Mouse (Mus musculus): ENCODE measurements at regions not wholly inside any gene's neighbourhood (a gene's known extent, or its start where the extent isn't known, plus 50 kb on each side); places are given as distances from the start of the nearest gene placed in this dataset.

DNA sequence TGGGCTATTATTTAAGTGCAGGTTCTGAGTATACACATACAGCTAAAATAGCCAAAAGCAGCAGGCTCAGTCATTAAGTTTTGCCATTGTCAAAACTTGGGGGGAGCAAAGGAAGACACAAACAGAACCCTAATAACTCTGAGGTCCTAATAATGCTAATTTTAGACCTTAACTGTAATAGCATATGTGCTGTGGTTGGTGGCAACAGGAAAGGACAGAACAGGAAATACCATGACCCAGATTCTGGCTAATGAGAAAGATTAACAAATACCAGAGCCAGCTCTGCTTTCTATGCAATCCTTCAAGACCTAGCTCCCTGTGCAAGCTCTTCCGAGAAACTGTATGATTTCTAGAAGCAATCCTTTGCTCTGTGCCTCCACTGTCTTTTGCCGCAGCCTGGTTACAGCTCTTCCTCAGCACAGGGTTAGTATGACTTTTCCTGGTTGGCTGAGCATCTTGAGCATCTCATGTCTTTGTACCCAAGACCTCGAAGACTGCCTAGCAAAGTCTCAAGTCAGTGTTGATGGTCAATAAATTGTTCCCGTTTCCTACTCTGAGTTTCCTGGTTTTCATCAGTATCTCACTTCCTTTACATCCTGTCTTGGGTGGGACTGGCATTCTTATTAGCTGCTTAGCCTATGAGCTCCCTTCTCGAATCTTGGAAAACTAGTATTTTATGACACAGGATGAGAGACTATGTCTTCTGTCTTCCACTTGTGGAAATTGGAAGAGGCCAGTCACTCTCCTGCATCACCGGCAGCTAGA, 49.9 kb upstream of the Eed start:
- no peak overlapping the region for H3K4me3 ChIP-seq (replicated peaks; ENCODE audit: low read length)
- H3K27ac ChIP-seq (ENCODE audit: low read length): peak overlapping the region; percentile 88
- H3K9me3 ChIP-seq (ENCODE audit: control insufficient read depth, low read length): no peaks in the 10 kb centered on the region
- no peak for ATAC-seq
- H3K27me3 ChIP-seq (replicated peaks; ENCODE audit: control insufficient read depth, insufficient read depth, low read length): no peaks in the 10 kb centered on the region
- no peaks in the 10 kb centered on the region for H3K36me3 ChIP-seq (ENCODE audit: control insufficient read depth, insufficient read depth)
- no peak overlapping the region for H3K9ac ChIP-seq (replicated peaks; ENCODE audit: low read depth, low read length)
- peak overlapping the region; percentile 41 for H3K4me2 ChIP-seq (ENCODE audit: low read length)
- H3K4me1 ChIP-seq (replicated peaks; ENCODE audit: control insufficient read depth, insufficient read depth, low read length): peaks cover 20% of the 10 kb centered on the region
- WGBS: 89% methylated on average over 6 of the region's 6 CpGs

DNA sequence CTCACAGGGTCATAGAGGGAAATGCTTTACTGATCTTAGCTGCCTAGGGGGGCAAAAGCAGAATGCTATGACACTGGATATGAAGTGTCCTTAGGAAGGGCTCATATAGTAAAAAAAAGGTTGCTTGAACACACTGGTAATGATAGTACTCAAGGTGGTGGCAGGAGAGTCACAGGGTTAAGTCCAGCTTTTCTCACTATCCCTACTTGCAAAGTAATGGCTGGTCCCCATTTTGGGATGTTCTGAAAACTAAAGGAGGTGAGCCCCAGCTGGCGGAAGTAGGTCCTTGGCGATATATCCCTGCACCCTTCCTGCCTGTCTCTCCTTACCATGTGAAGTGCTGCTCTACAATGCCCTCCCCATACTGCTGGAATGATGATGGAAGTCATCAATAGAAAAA, 52.3 kb upstream of the Eed start:
- Histone ChIP-seq H3K27ac (ENCODE audit: low read length) (no peak overlapping the region), H3K4me3 (replicated peaks; ENCODE audit: low read length) (no peak overlapping the region), H3K27me3 (replicated peaks; ENCODE audit: control insufficient read depth, insufficient read depth, low read length) (no peaks in the 10 kb centered on the region), H3K36me3 (ENCODE audit: control insufficient read depth, insufficient read depth) (no peaks in the 10 kb centered on the region), H3K9ac (replicated peaks; ENCODE audit: low read depth, low read length) (no peak overlapping the region), H3K4me1 (replicated peaks; ENCODE audit: control insufficient read depth, insufficient read depth, low read length) (peaks cover 20% of the 10 kb centered on the region), H3K4me2 (ENCODE audit: low read length) (no peak overlapping the region), H3K9me3 (ENCODE audit: control insufficient read depth, low read length) (no peaks in the 10 kb centered on the region)
- 92% methylated on average over 2 of the region's 2 CpGs for WGBS
- no peak for ATAC-seq

DNA sequence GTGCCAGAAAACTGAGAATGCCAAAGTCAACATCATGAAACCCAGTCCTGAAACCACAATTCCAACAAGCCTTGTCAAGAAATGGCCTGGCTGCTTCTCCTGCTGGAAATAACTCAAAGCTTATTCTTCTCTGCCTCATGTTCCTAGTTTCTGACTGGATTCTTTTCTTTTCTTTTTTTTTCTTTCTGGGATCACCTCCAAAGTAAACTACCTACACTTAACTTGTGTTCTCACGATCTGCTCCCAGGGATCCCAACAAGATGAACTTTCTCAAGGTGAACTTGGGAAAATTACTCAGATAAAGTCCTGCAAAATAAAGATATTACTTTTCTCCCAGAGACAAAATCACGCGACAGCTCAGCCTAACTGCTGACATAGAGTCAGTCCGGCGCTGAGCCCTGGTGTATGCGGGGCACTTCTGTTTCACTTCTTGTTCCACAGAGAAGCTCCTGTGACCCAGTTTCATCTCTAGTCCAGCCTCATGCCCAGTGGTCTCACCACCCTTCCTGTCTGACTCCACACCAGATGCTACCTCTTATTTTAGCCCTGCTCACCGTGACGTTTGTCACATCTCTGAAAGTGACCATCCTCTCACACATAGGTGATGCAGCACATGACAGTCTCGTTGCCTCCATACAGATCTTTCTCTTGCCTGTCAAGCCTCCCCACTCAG, 53.0 kb upstream of the Eed start:
- no peak overlapping the region for H3K4me3 ChIP-seq (replicated peaks; ENCODE audit: low read length)
- no peaks in the 10 kb centered on the region for H3K36me3 ChIP-seq (ENCODE audit: control insufficient read depth, insufficient read depth)
- H3K27ac ChIP-seq (ENCODE audit: low read length): no peak overlapping the region
- no peak for ATAC-seq
- no peak overlapping the region for H3K4me2 ChIP-seq (ENCODE audit: low read length)
- no peak overlapping the region for H3K9ac ChIP-seq (replicated peaks; ENCODE audit: low read depth, low read length)
- 91% methylated on average over 9 of the region's 9 CpGs for WGBS
- peaks cover 20% of the 10 kb centered on the region for H3K4me1 ChIP-seq (replicated peaks; ENCODE audit: control insufficient read depth, insufficient read depth, low read length)
- H3K9me3 ChIP-seq (ENCODE audit: control insufficient read depth, low read length): no peaks in the 10 kb centered on the region
- H3K27me3 ChIP-seq (replicated peaks; ENCODE audit: control insufficient read depth, insufficient read depth, low read length): no peaks in the 10 kb centered on the region

DNA sequence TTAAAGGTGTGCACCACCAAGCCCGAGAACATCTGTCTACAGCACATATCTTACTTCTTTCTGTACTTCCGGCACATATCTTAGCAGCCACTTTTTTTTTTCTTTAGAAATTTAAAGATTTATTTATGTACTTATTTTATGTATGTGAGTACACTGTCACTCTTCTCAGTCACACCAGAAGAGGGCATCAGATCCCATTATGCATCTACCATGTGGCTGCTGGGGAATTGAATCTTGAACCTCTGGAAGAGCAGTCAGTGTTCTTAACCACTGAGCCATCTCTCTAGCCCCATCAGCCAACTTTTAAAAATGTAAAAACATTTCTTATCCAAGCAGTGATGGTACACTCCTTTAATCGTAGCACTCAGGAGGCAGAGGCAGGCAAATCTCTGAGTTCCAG, 53.7 kb upstream of the Eed start:
- no peak for ATAC-seq
- no peak overlapping the region for H3K4me3 ChIP-seq (replicated peaks; ENCODE audit: low read length)
- no peaks in the 10 kb centered on the region for H3K9me3 ChIP-seq (ENCODE audit: control insufficient read depth, low read length)
- no peaks in the 10 kb centered on the region for H3K27me3 ChIP-seq (replicated peaks; ENCODE audit: control insufficient read depth, insufficient read depth, low read length)
- H3K4me2 ChIP-seq (ENCODE audit: low read length): no peak overlapping the region
- H3K9ac ChIP-seq (replicated peaks; ENCODE audit: low read depth, low read length): no peak overlapping the region
- peaks cover 13% of the 10 kb centered on the region for H3K4me1 ChIP-seq (replicated peaks; ENCODE audit: control insufficient read depth, insufficient read depth, low read length)
- H3K27ac ChIP-seq (ENCODE audit: low read length): no peak overlapping the region
- no peaks in the 10 kb centered on the region for H3K36me3 ChIP-seq (ENCODE audit: control insufficient read depth, insufficient read depth)
- WGBS: 92% methylated on average over 3 of the region's 3 CpGs

DNA sequence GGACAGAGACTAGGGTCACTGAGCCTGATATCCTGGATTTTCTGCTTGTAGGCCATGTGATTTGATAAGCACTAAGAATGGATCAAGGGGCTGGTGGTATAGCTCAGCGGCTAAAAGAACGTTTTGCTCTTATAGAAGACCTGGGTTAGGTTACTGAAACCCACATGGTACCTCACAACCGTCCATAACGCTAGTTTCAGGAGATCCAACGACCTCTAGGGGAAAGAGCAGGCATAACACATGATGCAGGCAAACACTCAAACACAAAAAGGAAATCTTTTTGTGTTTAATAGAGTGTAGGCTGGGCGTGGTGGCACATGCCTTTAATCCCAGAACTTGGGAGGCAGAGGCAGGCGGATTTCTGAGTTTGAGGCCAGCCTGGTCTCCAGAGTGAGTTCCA, 54.6 kb upstream of the Eed start:
- Histone ChIP-seq H3K9me3 (ENCODE audit: control insufficient read depth, low read length) (no peaks in the 10 kb centered on the region), H3K9ac (replicated peaks; ENCODE audit: low read depth, low read length) (no peak overlapping the region), H3K4me1 (replicated peaks; ENCODE audit: control insufficient read depth, insufficient read depth, low read length) (peaks cover 4% of the 10 kb centered on the region), H3K27me3 (replicated peaks; ENCODE audit: control insufficient read depth, insufficient read depth, low read length) (no peaks in the 10 kb centered on the region), H3K36me3 (ENCODE audit: control insufficient read depth, insufficient read depth) (no peaks in the 10 kb centered on the region), H3K27ac (ENCODE audit: low read length) (no peak overlapping the region), H3K4me2 (ENCODE audit: low read length) (no peak overlapping the region), H3K4me3 (replicated peaks; ENCODE audit: low read length) (no peak overlapping the region)
- ATAC-seq: no peak
- WGBS: 73% methylated on average over 7 of the region's 7 CpGs

DNA sequence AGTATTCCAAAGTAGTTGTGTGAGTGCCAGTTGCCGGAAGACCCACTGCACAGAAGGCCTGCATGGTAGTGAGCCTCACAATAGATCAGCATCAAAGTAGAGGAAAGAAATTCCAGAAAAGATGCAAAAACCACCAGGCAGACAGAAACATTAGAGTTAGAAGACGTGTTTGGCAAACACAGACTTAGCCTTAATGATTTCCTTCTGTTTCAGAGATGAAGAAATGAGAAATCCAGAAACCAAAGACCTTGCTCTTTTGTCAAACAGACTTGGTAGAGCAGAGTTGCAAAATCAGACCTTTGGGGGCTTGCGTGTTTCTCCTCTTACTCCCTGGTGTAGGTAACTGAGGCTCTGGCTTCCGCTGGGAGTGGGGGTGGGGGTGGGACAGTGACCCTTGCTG, 57.0 kb upstream of the Eed start:
- H3K9ac ChIP-seq (replicated peaks; ENCODE audit: low read depth, low read length): no peak overlapping the region
- no peaks in the 10 kb centered on the region for H3K27me3 ChIP-seq (replicated peaks; ENCODE audit: control insufficient read depth, insufficient read depth, low read length)
- H3K4me1 ChIP-seq (replicated peaks; ENCODE audit: control insufficient read depth, insufficient read depth, low read length): no peaks in the 10 kb centered on the region
- H3K9me3 ChIP-seq (ENCODE audit: control insufficient read depth, low read length): no peaks in the 10 kb centered on the region
- H3K4me2 ChIP-seq (ENCODE audit: low read length): no peak overlapping the region
- WGBS: 93% methylated on average over 4 of the region's 4 CpGs
- H3K27ac ChIP-seq (ENCODE audit: low read length): no peak overlapping the region
- no peak for ATAC-seq
- no peaks in the 10 kb centered on the region for H3K36me3 ChIP-seq (ENCODE audit: control insufficient read depth, insufficient read depth)
- no peak overlapping the region for H3K4me3 ChIP-seq (replicated peaks; ENCODE audit: low read length)

DNA sequence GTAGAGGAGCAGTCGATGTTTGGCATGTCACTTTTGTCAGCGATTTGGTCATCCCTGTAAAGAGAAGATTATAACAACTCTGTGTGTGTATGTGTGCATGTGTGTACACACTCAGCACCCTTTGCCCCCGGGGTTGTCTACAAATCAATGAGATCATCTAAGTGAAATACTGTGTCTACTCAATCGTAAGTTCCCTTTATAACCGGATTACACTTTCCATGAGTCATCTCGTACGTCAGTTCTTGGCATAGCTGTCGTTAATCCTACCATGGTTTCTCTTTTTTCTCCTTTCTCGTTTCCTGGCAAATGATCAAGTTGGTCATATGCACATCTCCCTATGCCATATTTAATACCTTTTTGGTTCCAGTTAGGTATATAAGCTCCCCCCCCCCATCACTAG, 58.7 kb upstream of the Eed start:
- WGBS: 47% methylated on average over 9 of the region's 9 CpGs
- H3K9ac ChIP-seq (replicated peaks; ENCODE audit: low read depth, low read length): no peak overlapping the region
- no peak for ATAC-seq
- no peaks in the 10 kb centered on the region for H3K36me3 ChIP-seq (ENCODE audit: control insufficient read depth, insufficient read depth)
- H3K27ac ChIP-seq (ENCODE audit: low read length): no peak overlapping the region
- H3K9me3 ChIP-seq (ENCODE audit: control insufficient read depth, low read length): no peaks in the 10 kb centered on the region
- no peak overlapping the region for H3K4me3 ChIP-seq (replicated peaks; ENCODE audit: low read length)
- no peak overlapping the region for H3K4me2 ChIP-seq (ENCODE audit: low read length)
- H3K27me3 ChIP-seq (replicated peaks; ENCODE audit: control insufficient read depth, insufficient read depth, low read length): no peaks in the 10 kb centered on the region
- H3K4me1 ChIP-seq (replicated peaks; ENCODE audit: control insufficient read depth, insufficient read depth, low read length): no peaks in the 10 kb centered on the region

DNA sequence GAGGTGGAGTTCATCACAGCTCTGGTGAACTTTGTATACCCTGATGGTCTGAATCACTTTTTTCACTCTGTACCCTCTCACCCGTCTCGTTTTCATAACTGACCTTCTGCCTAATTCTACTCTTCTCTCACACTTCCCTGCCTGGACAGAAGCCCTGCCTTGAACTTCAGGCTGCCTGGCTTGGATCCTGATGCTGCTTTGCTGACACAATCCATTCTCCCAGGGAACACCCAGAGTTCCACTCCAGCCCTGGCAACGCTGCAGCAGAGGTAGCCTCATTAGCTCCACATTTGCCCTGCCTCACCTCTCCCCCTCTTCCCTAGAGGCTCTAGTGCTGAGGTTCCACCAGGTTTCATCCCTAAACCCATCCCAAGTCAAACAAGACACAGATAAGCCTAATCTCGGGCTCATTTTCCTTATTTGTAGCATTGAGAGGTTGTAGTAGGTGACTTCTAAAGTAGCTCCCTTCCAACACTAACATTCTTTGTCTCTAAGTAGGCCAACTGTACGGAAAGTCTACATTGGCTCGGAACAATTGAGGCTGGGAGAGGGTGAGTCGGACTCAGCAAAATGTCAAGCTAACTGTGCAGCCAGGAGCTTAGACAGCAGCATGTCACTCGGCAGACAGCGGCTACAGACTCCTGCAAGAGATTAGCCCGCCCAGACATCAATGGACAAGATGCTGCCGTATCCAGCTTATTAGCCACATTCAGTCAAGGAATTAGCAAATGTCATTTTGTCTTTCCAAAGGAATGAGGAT, 60.0 kb upstream of the Eed start:
- H3K27ac ChIP-seq (ENCODE audit: low read length): no peak overlapping the region
- WGBS: 60% methylated on average over 11 of the region's 11 CpGs

DNA sequence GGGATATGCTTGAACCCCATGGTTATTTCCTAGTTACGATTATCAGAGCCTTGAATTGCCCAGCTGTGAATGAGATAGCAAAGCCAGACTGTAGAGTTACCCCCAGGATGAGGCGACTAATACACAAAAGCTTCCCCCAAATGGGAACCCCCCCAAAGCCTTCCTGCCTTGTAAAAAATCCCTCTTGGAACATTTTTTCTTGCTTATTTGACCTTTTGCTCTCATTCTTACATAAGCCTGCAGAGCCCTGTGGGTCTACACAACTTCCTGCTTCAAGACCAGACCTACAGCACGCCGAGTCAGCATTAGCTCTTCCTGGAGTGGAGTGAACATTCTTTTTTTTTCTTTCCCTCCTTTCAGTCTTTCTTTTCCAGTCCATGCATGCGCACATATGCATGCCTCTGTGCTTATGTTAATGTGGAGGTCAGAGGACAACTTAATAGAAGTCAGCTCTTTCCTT, 60.8 kb upstream of the Eed start:
- H3K27me3 ChIP-seq (replicated peaks; ENCODE audit: control insufficient read depth, insufficient read depth, low read length): no peaks in the 10 kb centered on the region
- no peaks in the 10 kb centered on the region for H3K36me3 ChIP-seq (ENCODE audit: control insufficient read depth, insufficient read depth)
- no peak overlapping the region for H3K9ac ChIP-seq (replicated peaks; ENCODE audit: low read depth, low read length)
- no peaks in the 10 kb centered on the region for H3K9me3 ChIP-seq (ENCODE audit: control insufficient read depth, low read length)
- no peak overlapping the region for H3K4me3 ChIP-seq (replicated peaks; ENCODE audit: low read length)
- no peak overlapping the region for H3K27ac ChIP-seq (ENCODE audit: low read length)
- H3K4me2 ChIP-seq (ENCODE audit: low read length): no peak overlapping the region
- H3K4me1 ChIP-seq (replicated peaks; ENCODE audit: control insufficient read depth, insufficient read depth, low read length): no peaks in the 10 kb centered on the region
- WGBS: 70% methylated on average over 5 of the region's 5 CpGs
- ATAC-seq: no peak

More for the DNA sequence above, 60.0 kb upstream of the Eed start:
- Histone ChIP-seq H3K4me2 (ENCODE audit: low read length) (no peak overlapping the region), H3K9me3 (ENCODE audit: control insufficient read depth, low read length) (no peaks in the 10 kb centered on the region), H3K4me1 (replicated peaks; ENCODE audit: control insufficient read depth, insufficient read depth, low read length) (no peaks in the 10 kb centered on the region), H3K27me3 (replicated peaks; ENCODE audit: control insufficient read depth, insufficient read depth, low read length) (no peaks in the 10 kb centered on the region), H3K4me3 (replicated peaks; ENCODE audit: low read length) (no peak overlapping the region), H3K36me3 (ENCODE audit: control insufficient read depth, insufficient read depth) (no peaks in the 10 kb centered on the region), H3K9ac (replicated peaks; ENCODE audit: low read depth, low read length) (no peak overlapping the region)
- no peak for ATAC-seq

Data from forebrain, embryonic 16.5 days (tissue).